Mouse (Mus musculus): ENCODE results near the gene Exosc7. TPM values are rescaled to one million over a fixed set of nuclear protein-coding genes. Genes with fewer than 3 reads are reported as not detected.

The Exosc7 gene
- polyA plus RNA-seq, 1 experiment from 2014 or later = 70.3 TPM

DNA sequence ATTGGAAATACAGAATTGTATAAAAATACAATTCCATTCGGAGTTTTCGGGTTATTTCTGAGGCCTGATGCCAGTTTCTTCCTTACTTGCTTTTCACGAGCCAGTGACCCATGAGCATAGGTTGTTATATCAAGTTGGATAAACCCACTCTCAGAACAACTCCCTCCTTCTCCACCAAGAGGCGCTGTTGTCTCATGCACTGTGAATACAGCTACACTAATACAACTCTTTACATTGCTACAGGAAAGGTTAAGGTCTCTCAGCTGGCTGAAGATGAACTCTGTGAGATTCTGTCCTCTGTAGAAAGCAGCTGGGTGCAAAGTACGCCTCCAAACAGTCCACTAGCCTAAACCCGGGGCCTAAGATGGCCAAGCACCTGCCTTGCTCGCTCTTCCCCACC, 46.3 kb downstream of the Exosc7 start:
- H3K4me2 ChIP-seq = no peak overlapping the region
- 40% methylated on average over 7 of the region's 7 CpGs for WGBS (ENCODE audit: insufficient replicate concordance)
- 0 out of 2 replicates have a peak, but pooled peaks cover 6% of the 10 kb centered on the region for H3K4me1 ChIP-seq (replicated peaks)
- no peak overlapping the region for H3K9ac ChIP-seq
- no peak overlapping the region for H3K27ac ChIP-seq (replicated peaks)
- no peaks in the 10 kb centered on the region for H3K36me3 ChIP-seq (replicated peaks)
- no peak overlapping the region for H3K4me3 ChIP-seq (replicated peaks)
- no peaks in the 10 kb centered on the region for H3K9me3 ChIP-seq (replicated peaks)
- no peaks in the 10 kb centered on the region for H3K27me3 ChIP-seq
- ATAC-seq (ENCODE audit: insufficient read depth) = no peak

DNA sequence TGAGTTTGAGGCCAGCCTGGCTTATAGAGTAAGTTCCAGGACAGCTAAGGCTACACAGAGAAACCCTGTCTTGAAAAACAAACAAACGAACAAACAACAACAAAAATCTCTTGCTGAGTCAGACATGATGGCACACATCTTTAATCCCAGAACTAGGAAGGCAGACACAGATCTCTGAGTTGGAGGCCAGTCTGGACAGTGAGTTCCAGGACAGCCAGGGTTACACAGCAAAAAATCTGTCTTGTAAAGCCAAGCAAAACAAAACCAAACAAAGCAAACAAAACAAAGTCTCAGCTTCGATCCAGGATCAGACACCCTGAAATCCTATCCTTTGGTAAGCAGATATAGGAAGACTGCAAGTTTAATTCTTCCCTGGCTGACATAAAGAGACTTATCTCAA, 48.8 kb downstream of the Exosc7 start:
- H3K9me3 ChIP-seq (replicated peaks) = no peaks in the 10 kb centered on the region
- WGBS (ENCODE audit: insufficient replicate concordance) = 45% methylated on average over 2 of the region's 2 CpGs
- H3K27me3 ChIP-seq = no peaks in the 10 kb centered on the region
- H3K4me2 ChIP-seq = no peak overlapping the region
- no peak for ATAC-seq (ENCODE audit: insufficient read depth)
- H3K4me3 ChIP-seq (replicated peaks) = no peak overlapping the region
- no peak overlapping the region for H3K9ac ChIP-seq
- no peaks in the 10 kb centered on the region for H3K36me3 ChIP-seq (replicated peaks)
- H3K4me1 ChIP-seq (replicated peaks) = 0 out of 2 replicates have a peak, but pooled peaks cover 3% of the 10 kb centered on the region
- no peak overlapping the region for H3K27ac ChIP-seq (replicated peaks)

GRCm38 (mm10) chr9:123162985-123163694, 50.1 kb downstream of the Exosc7 start:
- Histone ChIP-seq H3K27me3 (no peaks in the 10 kb centered on the region), H3K4me2 (no peak overlapping the region), H3K36me3 (replicated peaks) (no peaks in the 10 kb centered on the region), H3K4me1 (replicated peaks) (no peaks in the 10 kb centered on the region), H3K27ac (replicated peaks) (no peak overlapping the region), H3K4me3 (replicated peaks) (no peak overlapping the region), H3K9me3 (replicated peaks) (no peaks in the 10 kb centered on the region), H3K9ac (no peak overlapping the region)
- WGBS (ENCODE audit: insufficient replicate concordance) = 69% methylated on average over 4 of the region's 4 CpGs
- no peak for ATAC-seq (ENCODE audit: insufficient read depth)

- Histone ChIP-seq H3K27me3 (no peaks in the 10 kb centered on the region), H3K36me3 (replicated peaks) (no peaks in the 10 kb centered on the region), H3K4me1 (replicated peaks) (no peaks in the 10 kb centered on the region), H3K4me3 (replicated peaks) (no peak overlapping the region), H3K9me3 (replicated peaks) (no peaks in the 10 kb centered on the region), H3K27ac (replicated peaks) (no peak overlapping the region), H3K9ac (no peak overlapping the region), H3K4me2 (no peak overlapping the region)
- no peak for ATAC-seq (ENCODE audit: insufficient read depth)
- 65% methylated on average over 3 of the region's 3 CpGs for WGBS (ENCODE audit: insufficient replicate concordance)
These were observed 52.9 kb downstream of the Exosc7 start for GRCm38 (mm10) chr9:123165781-123166443.

- Histone ChIP-seq H3K36me3 (replicated peaks) (no peaks in the 10 kb centered on the region), H3K4me1 (replicated peaks) (no peaks in the 10 kb centered on the region), H3K27ac (replicated peaks) (no peak overlapping the region), H3K27me3 (no peaks in the 10 kb centered on the region), H3K9me3 (replicated peaks) (no peaks in the 10 kb centered on the region), H3K4me2 (no peak overlapping the region), H3K9ac (no peak overlapping the region), H3K4me3 (replicated peaks) (no peak overlapping the region)
- 37% methylated on average over 6 of the region's 6 CpGs for whole genome bisulfite sequencing (ENCODE audit: insufficient replicate concordance)
- ATAC-seq (ENCODE audit: insufficient read depth) = no peak
These were observed 60.7 kb downstream of the Exosc7 start for GRCm38 (mm10) chr9:123173760-123174159.

- no peak for ATAC-seq (ENCODE audit: insufficient read depth)
- Histone ChIP-seq H3K9ac (no peak overlapping the region), H3K4me3 (replicated peaks) (no peak overlapping the region), H3K27ac (replicated peaks) (no peak overlapping the region), H3K36me3 (replicated peaks) (no peaks in the 10 kb centered on the region), H3K9me3 (replicated peaks) (no peaks in the 10 kb centered on the region), H3K27me3 (no peaks in the 10 kb centered on the region), H3K4me2 (no peak overlapping the region), H3K4me1 (replicated peaks) (no peaks in the 10 kb centered on the region)
- WGBS (ENCODE audit: insufficient replicate concordance) = 61% methylated on average over 4 of the region's 4 CpGs
These were observed 61.3 kb downstream of the Exosc7 start for GRCm38 (mm10) chr9:123174356-123174755.

DNA sequence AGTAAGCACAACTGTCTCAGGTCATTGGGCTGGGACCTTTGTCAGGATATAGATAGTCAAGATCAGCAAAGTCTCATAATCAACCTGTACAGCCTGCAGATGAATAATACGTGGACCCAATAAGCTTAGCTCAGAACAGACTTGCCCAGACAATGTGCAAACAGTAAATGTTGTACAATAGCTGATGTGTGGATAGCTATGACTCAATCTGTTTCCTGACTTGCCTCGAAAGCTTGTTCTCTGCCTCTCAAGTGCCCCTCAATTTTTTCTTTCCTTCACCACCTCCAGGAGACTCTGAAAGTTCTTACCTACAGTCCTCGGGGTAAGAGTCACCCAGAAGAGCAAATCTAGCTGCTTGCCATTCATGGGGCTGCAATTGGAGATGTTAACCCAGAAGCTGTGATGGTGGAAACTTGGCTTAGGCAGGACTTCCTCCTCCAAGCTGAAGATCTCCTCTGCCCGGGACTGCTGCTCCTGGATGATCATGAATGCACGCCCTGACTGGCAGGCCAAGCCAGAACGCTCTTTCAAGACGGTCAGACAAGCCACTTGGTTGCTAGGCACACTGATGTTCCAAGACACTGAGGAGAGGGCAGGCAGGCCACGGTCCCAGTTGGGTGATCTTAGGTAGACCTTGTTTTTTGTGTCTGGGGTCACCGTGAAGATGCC, 64.5 kb downstream of the Exosc7 start:
- Histone ChIP-seq H3K27ac (replicated peaks) (no peak overlapping the region), H3K36me3 (replicated peaks) (no peaks in the 10 kb centered on the region), H3K9me3 (replicated peaks) (no peaks in the 10 kb centered on the region), H3K4me1 (replicated peaks) (no peaks in the 10 kb centered on the region), H3K4me2 (no peak overlapping the region), H3K9ac (no peak overlapping the region), H3K27me3 (no peaks in the 10 kb centered on the region), H3K4me3 (replicated peaks) (no peak overlapping the region)
- ATAC-seq (ENCODE audit: insufficient read depth) = no peak
- 58% methylated on average over 9 of the region's 9 CpGs for WGBS (ENCODE audit: insufficient replicate concordance)

DNA sequence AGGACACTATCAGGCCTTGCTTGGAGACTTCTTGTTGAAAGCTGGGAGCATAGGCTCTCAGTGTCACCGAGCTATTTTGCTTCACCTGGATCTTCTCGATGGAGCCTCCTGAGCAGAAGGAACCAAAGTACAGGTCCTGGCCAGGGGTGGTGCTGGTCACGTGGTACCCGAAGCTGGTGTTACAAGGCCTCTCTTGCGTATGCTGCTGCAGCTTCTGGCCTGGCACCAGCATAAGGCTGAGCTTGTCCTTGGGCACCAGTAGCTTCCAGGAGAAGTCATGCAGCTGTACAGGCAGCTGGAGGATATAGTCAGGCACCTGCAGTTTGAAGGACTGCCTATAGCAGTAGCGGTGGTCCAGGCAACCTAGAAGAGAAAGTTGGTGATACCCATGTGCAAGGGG, 67.0 kb downstream of the Exosc7 start:
- Histone ChIP-seq H3K4me1 (replicated peaks) (no peaks in the 10 kb centered on the region), H3K27me3 (no peaks in the 10 kb centered on the region), H3K4me2 (no peak overlapping the region), H3K4me3 (replicated peaks) (no peak overlapping the region), H3K36me3 (replicated peaks) (no peaks in the 10 kb centered on the region), H3K9ac (no peak overlapping the region), H3K9me3 (replicated peaks) (no peaks in the 10 kb centered on the region), H3K27ac (replicated peaks) (no peak overlapping the region)
- no peak for ATAC-seq (ENCODE audit: insufficient read depth)
- WGBS (ENCODE audit: insufficient replicate concordance) = 71% methylated on average over 6 of the region's 6 CpGs

GRCm38 (mm10) chr9:123183226-123183625, 70.2 kb downstream of the Exosc7 start:
- Histone ChIP-seq H3K4me2 (no peak overlapping the region), H3K4me3 (replicated peaks) (no peak overlapping the region), H3K4me1 (replicated peaks) (no peaks in the 10 kb centered on the region), H3K9me3 (replicated peaks) (no peaks in the 10 kb centered on the region), H3K9ac (no peak overlapping the region), H3K27me3 (no peaks in the 10 kb centered on the region), H3K27ac (replicated peaks) (no peak overlapping the region), H3K36me3 (replicated peaks) (no peaks in the 10 kb centered on the region)
- WGBS (ENCODE audit: insufficient replicate concordance) = 50% methylated on average over 8 of the region's 8 CpGs
- no peak for ATAC-seq (ENCODE audit: insufficient read depth)

GRCm38 (mm10) chr9:123185546-123185945, 72.5 kb downstream of the Exosc7 start:
- no peaks in the 10 kb centered on the region for H3K4me1 ChIP-seq (replicated peaks)
- no peak for ATAC-seq (ENCODE audit: insufficient read depth)
- no peak overlapping the region for H3K4me3 ChIP-seq (replicated peaks)
- H3K9me3 ChIP-seq (replicated peaks) = no peaks in the 10 kb centered on the region
- no peak overlapping the region for H3K27ac ChIP-seq (replicated peaks)
- no peaks in the 10 kb centered on the region for H3K27me3 ChIP-seq
- no peak overlapping the region for H3K9ac ChIP-seq
- no peak overlapping the region for H3K4me2 ChIP-seq
- no peaks in the 10 kb centered on the region for H3K36me3 ChIP-seq (replicated peaks)
- 41% methylated on average over 2 of the region's 2 CpGs for WGBS (ENCODE audit: insufficient replicate concordance)
